Mouse (Mus musculus): ENCODE results near the gene Foxa2. TPM values are rescaled to one million over a fixed set of nuclear protein-coding genes. Genes with fewer than 3 reads are reported as not detected.

The Foxa2 gene
- total RNA-seq, 2 experiments from 2014 or later, result not detected

DNA sequence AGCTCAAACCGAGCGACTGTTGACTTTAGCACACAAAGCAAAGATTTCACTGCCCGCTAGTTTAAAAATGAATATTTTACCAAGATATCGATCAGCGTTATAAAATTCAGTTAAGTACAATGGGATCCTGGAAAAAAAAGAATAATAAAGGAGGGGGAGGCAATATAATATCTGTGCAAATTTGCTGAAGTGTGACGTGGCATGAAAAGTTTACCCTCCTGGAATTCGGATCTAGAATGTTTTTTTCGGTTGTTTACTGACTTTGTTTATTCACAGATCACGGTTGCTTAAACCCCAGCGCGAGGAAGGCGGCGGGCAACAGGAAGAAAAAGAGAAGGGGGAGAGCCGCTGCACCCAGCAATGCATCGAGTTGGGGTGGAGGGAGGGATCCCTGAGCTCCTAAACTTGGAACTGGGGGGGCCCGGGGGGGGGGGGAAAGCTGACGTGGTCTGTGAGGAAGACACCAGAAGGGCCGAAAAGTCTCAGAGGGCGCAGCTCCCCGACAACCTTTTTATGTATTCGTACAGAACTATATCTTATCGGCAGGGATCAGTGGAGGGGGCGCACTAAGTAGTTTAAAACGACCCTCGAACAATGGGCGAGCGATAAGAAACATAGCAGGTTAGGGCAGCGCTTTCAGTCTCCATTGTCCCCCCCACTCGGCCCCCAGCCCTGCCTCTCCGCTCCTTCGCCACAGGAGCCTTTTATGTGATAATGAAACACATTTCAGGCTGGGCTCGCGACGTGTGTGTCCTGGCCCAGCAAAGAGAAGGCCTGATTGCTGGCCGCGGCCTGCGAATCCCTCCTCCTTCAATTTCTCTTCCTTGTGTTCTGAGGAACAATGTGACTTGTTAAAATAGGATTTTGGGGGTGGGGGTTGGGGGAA lies 6.3 kb downstream of the Foxa2 start:
- intact Hi-C loops (cut with DNase I), result loop anchor here (10.0 kb wide), 1 partner anchor 236 kb away; no protein-coding TSS in a partner anchor
- DNase-seq, result no peak

DNA sequence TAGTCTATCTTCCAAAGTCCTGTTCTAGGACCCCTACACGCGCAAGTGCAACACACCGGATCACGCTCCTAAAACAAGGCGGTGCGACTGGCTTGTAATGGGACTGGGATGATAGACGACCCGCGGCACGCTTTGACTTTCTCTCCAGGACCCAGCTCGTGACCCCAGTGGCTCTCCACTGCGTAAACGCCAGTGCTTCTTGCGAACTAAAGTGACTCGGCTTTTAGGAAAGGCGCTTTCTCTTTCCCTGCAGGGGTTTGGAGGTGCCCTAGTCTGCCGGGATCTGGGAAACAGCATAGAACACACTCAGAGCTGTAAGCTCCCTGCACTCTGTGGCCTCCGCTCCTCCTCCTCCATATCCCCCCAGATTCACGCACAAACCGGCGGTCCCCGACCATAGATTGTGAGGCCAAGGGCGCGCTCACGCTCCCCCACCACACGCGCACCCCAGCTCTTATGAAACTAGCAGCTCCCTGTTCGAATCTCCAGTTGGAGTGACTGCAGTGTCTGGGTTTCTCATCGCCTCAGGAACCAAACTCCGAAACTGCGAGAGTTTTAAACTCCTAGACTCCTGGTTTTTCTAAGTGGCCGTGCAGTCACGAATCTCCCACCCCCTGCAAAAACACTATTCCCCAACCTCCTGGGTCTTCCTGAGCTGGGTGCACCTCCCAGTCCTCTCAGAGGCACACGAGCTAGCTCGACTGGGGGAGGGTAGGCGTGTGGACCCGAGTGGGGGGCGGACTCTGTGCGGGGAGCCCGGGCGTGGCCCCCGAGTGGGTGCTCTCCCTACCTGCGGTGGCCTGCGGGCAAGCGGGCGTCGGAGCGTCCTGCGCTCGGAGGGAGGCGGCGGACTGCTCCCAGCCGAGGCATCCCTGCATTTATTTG lies 7.2 kb downstream of the Foxa2 start:
- DNase-seq, result no peak
- intact Hi-C loops (cut with DNase I), result loop anchor here (10.0 kb wide), 1 partner anchor 235 kb away; no protein-coding TSS in a partner anchor

DNA sequence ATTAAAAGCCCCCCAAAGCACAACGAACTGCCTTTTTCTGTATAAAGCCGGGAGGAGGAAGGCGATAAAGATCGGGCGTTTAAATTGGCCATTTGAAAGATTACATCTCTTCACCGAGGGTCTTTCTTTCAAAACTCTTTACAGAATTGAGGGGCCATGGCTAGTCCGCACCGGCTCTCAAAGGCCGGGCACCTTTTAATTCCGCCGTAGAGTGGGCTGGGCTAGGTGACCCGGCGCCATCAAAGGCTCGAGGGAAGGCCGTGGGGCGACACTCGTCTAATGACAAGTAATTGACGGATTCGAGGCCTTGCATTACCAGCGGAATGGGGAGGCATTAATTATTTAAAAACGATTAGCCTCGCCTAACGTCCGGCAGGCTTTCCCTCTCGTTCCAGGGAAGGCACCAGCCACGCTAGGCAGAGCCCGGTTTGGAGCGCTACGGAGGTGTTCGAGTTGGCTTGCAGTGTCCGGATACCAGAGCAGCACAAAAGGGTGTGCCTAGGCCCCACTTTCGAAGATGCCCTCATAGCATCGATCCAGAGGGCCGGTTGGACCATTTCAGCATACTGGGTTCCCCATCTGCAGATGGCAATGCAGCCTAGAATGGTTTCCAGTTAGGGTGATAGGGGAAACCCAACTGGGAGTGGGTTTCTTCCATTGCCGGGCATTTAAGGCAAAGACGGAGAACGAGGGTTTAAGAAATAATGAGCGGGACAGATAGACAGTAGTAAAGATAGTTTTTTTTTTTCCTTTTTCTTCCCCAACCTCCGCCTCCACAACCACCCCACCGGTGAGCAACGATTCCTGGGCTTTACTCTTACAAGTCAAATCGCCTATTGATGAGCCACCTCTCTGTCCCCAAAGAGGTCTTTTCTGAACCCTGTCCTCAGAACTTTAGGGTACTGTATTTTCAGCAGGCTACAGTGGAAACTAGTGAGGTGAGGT lies 8.1 kb downstream of the Foxa2 start:
- DNase-seq, result no peak
- intact Hi-C loops (cut with DNase I), result no loop called here

DNA sequence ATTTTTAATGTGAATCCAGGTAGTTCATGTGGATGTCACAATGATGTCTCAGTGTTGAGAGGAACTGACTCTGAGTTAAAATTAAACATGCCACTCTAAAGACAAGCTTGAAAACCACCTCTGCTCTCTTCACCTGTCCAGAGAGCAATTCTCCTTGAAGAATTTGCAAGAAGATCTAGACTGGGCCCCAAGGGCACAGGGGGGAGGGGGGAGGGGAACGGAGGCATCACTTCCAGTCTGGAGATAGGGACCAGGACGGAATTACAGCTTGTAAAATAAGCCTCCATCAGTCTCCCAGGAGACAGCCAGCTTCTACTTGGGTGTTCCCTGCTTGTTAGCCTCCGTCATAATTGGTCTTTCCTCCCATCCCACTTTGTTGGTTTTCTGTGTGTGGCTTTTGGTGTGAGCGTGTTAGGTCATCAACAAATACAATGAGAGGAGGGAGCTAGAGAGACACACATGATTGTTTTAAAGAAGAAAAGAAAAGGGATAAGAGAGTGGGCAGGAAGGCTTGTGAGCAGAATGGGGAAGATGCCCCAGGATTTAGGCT lies 10.1 kb downstream of the Foxa2 start:
- no peak for DNase-seq
- intact Hi-C loops (cut with DNase I), result no loop called here

DNA sequence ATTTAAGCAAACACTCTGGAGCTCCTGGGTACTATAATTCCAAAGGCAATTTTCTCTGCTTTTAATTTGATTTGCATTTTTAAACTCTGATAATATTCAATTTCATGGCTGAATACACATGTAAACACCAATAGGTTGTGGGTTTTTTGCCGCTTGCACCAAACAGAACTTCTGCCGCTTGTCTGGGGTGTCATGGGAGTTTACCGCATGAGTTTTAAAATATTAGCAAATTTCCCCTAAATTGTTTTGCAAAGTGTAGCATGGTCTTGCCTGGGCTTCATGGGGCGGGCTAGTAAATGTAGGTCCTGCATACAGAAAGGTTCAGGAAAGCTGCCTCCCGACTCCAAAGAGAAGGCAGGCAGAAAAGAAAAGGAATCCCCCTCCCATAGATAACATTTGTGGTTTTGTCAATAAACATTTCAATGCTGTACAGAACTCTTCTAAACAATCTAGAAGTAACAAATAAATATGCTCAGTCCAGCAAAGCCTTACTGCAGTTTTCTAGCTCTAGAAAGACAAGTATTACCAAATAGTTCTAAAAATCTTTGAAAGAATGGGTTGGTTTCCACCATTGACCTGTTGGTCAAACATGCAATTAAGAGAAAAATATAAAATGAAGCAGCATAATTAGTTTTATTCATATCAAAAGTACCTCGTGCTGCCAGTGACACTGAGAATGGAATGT lies 15.6 kb downstream of the Foxa2 start:
- intact Hi-C loops (cut with DNase I), result no loop called here
- DNase-seq, result no peak

DNA sequence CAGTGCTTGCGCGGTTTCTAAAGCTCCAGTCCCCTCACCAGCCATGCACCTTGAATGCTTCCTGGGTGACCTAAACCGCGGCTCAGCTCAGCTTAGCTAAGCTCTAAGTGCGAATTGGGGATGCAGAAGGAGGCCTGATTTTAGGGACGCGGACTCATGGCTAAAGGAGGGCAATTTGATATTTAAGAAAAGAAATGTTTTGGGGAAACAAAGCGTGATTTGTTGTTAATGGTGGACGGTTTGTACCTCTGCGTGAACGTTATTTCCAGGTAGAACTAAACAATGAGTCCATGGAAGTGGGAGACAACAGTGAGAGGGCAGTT lies 16.2 kb downstream of the Foxa2 start:
- intact Hi-C loops (cut with DNase I), result no loop called here
- DNase-seq, result no peak

DNA sequence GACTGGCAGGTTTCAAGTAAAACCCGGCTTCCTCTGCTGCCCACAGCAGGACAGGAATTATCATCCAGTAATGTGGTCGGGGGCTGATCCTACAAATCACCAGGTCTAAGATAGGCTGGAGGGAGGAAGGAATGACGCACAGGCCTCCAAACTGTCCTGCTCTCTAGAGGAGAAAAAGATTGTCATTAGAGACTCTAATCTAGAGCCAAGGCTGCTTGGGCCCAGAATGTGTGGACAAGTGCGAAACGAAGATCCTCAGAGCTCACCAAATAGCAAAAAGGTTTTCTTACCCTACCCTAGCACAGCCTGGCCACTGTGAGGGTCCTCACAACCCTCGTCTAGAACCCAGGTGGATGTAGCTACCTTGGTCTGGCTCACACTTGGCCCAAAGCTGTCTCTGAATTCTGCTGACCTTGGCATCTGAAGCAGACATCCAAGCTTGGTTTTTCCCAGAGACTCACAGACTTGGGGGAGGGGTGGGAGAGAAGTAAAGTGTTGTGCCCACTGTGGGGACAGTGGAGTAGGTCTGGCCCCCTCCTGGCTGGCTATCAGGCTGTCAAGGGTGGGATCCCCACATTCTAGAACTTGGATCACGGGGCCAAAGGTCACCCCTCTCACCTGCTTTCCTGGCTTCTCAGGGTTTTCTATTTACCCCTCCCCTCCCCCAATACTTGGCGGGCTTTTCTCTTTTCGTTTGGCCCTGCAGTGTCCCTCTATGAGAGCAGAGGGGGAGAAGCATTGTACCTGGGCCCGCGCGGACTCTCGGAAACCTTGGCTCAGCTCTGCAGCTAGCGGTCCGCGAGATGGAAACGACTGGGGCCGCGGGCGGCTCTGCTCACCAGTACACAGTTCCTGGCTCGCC lies 16.8 kb downstream of the Foxa2 start:
- no peak for DNase-seq
- intact Hi-C loops (cut with DNase I), result no loop called here

DNA sequence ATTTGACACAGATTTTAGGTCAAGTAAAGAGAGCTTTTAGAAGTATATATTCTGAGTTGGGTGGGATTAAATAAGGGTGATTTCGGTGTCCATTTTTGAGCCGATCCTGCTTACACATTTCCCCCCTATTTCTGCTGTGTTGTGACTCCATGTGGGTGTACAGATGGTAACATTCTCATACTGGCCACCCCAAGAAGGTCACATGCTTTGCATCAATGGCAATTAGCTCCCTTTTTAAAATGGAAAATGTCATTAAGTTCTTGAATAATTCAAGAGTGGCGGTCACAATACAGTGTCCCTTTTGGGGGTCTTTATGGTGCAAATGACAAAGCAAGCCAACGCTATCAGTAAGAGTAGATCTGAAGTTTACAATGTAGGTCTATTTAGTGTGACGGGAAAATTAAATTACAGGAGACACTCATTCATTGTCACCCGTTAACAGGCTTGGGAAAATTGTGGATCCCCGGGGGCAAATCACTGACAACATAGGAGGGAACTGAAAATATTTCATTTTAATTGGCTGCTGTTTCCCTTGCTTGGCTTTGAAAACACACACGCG lies 17.6 kb downstream of the Foxa2 start:
- intact Hi-C loops (cut with DNase I), result no loop called here
- no peak for DNase-seq

DNA sequence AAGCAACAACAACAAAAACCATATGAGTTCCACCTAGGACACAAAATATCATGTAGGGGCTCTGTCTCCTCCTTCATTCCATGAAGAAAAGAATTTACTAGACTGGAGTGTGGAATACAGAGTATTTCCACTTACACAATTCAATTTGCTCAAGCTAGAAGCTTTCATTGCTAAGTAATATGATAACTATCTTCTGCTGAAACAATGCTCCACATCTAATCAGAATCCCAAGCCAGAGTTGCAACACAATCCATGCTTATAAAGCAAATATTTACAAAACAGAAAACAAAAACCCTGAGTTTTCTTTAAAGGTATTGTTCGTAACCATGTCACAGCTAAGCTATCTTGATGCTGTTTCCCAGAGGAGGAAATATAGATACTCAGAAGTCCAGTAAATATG lies 20.4 kb downstream of the Foxa2 start:
- DNase-seq, result no peak
- intact Hi-C loops (cut with DNase I), result no loop called here

DNA sequence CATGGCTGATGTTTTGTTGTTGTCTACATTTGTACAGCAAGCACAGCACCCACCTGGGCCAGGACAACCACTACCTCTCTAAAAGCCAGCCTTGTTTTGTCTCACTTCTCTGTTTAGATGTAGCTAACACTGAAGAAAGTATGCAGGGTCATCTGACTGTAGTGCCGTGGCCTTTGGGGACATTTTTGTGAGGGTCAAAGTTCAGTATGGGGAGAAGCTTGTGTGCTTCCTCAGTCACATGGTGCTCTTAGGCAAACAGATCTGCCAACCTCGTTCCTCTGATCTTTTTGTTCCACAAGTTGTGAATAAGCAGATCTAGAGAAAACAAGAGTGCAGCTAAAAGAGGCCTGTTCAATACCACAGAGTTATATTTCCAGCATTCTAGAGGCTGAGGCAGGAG lies 21.3 kb downstream of the Foxa2 start:
- intact Hi-C loops (cut with DNase I), result no loop called here

DNA sequence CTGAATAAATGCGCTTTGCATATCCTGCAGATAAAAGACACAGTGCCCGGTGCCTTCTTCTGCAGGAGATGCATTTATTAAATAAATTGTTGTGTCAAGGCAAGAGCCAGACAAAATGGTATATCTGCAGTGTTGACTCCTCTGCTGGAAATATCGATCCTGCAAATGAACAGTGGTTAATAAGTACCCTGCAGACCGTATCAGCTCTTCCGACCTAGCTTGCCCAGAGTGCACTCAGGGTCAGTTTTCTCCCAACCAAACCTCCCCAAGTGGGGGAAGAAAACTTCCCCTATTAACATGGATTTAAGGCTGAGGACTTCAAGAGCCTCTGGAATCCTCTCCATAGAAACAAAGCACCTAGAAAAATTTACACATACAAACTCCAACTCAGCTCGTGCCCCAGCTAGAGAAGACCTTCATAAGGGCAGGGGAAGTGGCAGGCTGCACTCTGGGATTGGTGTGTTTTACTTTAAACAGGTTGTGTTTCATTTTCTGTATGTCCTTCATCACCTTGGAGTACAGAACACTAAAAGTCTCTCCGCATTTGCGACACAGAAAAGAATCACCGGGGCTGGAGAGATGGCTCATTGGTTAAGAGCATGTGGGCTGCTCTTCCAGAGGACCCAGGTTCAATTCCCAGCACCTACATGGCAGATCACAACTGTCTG lies 22.4 kb downstream of the Foxa2 start:
- intact Hi-C loops (cut with DNase I), result no loop called here
- no peak for DNase-seq

More for the DNA sequence above, 21.3 kb downstream of the Foxa2 start:
- no peak for DNase-seq

DNA sequence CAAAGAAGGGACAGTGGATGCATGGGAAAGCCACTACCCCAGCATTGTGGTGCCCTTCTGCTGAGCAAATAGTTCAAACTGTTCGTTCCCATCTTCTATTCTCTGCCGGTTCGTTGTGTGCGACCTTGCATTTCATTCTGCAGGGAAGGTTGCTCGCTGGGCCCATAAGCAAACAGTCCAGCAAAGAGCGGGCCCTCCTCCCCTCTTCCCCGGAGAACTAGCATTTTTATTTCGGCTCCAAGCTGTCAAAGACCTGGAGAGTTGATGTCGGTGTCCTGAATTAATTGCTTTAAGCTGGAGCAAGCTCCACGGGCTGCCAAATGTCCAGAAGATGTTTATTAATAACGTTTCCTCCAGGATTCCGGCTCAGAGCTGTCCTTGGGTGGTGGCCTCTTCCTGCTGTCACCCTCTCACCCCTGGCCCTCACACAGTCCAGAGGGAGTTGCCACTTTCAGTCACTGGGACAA lies 23.4 kb downstream of the Foxa2 start:
- intact Hi-C loops (cut with DNase I), result no loop called here
- DNase-seq, result no peak

DNA sequence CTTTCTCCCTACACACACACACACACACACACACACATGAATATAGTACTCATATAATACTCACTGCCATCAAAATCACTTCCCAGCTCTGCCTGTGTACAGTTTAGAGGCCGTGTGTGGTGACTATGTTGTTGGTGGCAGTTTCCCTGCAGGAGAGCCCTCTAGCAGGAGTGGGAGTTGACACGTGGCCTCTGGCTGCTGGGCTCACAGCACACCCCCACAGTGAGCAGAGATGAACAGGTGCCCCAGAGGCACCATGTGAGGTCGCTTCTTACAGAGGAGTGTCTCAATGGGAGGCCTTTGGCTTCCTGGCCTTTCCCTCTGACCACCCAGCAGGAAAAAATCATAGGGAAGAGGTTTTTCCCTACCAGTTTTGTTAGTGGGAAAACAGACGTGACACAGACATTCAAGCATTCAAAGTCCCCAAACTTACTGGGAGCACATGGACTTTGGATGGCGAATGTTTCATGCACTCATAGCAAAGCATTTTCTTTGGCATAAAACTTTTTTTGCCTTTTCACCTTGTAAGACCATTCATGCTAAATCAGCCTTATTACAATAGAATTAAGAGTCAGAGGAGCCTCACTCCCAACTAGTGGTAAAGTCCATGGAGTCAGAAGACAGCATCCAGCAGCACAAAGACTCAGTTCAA lies 24.7 kb downstream of the Foxa2 start:
- intact Hi-C loops (cut with DNase I), result no loop called here
- no peak for DNase-seq

DNA sequence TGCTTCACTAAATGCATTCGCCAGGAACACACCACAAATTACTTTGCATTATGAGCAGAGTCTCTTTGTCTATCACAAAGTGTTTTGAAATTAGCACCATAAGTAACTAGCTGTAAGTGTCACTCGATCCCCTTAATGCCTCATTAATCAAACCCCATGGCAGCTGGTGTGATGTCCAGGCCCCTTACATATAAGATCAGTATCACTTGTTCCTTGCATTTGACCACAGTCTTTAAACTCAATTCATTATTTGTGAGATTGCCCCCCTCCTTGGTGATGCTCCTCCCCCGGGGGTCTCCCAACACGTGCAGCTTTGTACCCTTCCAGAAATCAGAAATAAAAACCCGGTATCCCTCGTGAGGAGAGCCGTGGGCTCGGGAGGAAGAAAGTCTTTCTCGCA lies 25.8 kb downstream of the Foxa2 start:
- intact Hi-C loops (cut with DNase I), result no loop called here
- no peak for DNase-seq

DNA sequence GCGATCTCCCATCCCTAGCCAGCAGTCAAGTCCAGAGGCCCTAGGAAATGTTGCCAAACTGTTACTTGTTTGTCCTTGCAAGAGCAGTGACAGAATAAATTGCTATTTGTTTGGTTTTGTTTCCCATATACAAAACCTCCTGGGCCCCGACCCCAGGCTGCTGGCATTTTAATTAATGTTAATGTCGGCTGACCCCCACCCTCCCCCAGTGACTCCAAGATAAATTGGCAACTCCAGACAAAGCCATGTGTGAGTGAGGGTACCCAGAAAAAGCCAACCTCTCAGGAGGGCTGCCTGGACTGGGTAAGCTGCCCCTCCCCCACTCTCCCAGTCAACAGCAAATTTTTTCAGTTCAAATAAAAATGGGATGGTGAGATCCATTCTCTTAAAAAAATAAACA lies 26.6 kb downstream of the Foxa2 start:
- intact Hi-C loops (cut with DNase I), result no loop called here

DNA sequence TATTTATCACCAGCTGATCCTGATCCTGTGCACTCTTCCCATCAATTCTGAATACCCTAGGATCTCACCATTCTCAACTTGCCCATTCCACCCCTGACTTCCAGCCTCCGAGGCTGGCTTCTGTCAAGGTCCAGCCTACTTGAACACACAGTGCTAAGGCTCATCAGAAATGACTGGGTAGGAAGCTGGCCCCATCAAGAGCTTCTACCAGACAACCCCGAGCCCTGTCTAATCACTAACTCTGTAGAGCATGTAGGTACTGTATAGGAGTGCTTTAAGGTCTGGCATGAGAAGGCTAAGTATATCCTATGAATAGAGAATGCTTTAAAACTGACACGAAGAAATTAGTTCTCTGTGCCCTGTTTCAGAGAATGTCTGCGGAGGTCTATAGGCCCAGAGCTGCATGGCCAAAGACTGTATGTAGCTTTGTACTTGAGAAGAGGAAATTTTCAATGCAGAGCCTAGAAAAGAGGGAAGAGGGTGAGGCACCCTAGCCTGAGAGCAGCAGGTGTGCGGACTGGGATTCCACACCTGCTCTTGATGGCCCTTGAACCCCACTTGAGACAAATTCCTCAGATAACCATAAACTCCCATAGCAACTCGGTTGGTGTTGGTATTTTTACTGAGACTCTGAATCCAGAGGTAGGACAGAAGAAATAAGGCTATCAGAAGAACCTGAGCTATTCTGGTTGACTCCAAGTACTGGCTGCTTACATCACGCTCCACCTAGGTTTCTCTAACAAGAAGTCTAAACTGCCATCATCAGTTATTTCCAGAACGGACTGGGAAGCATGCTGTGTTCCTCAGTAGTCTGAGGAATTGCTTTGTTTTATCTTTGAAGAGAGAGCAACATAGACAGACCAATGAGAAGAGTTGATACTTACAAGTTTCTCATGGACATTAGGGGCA lies 28.7 kb downstream of the Foxa2 start:
- intact Hi-C loops (cut with DNase I), result no loop called here
- no peak for DNase-seq

More for the DNA sequence above, 26.6 kb downstream of the Foxa2 start:
- DNase-seq, result no peak
